Mouse (Mus musculus) CH12.LX (cell line): ENCODE measurements around the gene Defb25. TPM values are rescaled to one million over a fixed set of nuclear protein-coding genes. Genes with fewer than 3 reads are reported as not detected.

Experiments used
- DNase-seq: peaks from one replicate; pipeline ENCODE4 v3.0.0-alpha.2; 2013; ENCODE audit errors: extremely low read depth
- H3K27ac ChIP-seq: 2 replicates; pipeline ENCODE4 v1.5.1; 2012; ENCODE audit warnings: low read depth, mild to moderate bottlenecking, control low read depth, moderate library complexity; ENCODE audit not compliant: insufficient read depth
- H3K27me3 ChIP-seq: replicated peaks from 2 replicates; pipeline ENCODE3; 2012; ENCODE audit warnings: inconsistent platforms
- H3K36me3 ChIP-seq, 2 experiments: replicated peaks in 1 of 2; 2 replicates each; pipeline versions ENCODE3 to v1.6.1; 2012; ENCODE audit warnings: inconsistent platforms in 1 of 2, low read length in 1 of 2, mild to moderate bottlenecking in 1 of 2, mixed read lengths in 1 of 2, moderate library complexity in 1 of 2; ENCODE audit not compliant: control insufficient read depth in 1 of 2, insufficient read depth in 1 of 2
- H3K4me1 ChIP-seq, 2 experiments: 2 replicates each; pipeline ENCODE4 v1.6.1; 2012; ENCODE audit warnings: inconsistent platforms in 1 of 2, moderate library complexity in 1 of 2; ENCODE audit not compliant: insufficient read depth in 2 of 2, control insufficient read depth in 1 of 2
- H3K4me2 ChIP-seq: 2 replicates; pipeline ENCODE4 v1.6.1; 2012; ENCODE audit warnings: low read depth, mild to moderate bottlenecking, control low read depth; ENCODE audit not compliant: poor library complexity, insufficient read depth, severe bottlenecking
- H3K4me3 ChIP-seq, 3 experiments: fragments of 150-350 bp in 1 of 3; sonication (generic) in 1 of 3; replicated peaks in 1 of 3; 2 replicates each; pipeline versions ENCODE3 to v1.5.1; 2011 to 2012; ENCODE audit warnings: low read depth in 2 of 3, low read length in 2 of 3, mild to moderate bottlenecking in 2 of 3, moderate library complexity in 2 of 3, control low read depth in 1 of 3, improper control_type of control experiment in 1 of 3, inconsistent platforms in 1 of 3, mixed read lengths in 1 of 3; ENCODE audit not compliant: poor library complexity in 1 of 3
- H3K79me2 ChIP-seq: replicated peaks from 2 replicates; pipeline ENCODE4 v1.6.1; 2012; ENCODE audit warnings: mild to moderate bottlenecking, moderate library complexity; ENCODE audit not compliant: control insufficient read depth, poor library complexity, insufficient read depth, severe bottlenecking; ENCODE audit errors: extremely low read depth
- H3K9ac ChIP-seq: 2 replicates; pipeline ENCODE4 v1.6.1; 2012; ENCODE audit warnings: low read depth, mild to moderate bottlenecking, control low read depth, moderate library complexity; ENCODE audit not compliant: insufficient read depth
- H3K9me3 ChIP-seq: replicated peaks from 2 replicates; pipeline ENCODE3; 2012; ENCODE audit warnings: low read length, inconsistent platforms, mixed read lengths
- BHLHE40 ChIP-seq: IDR thresholded peaks from 2 replicates; pipeline ENCODE4 v1.6.1; 2011; ENCODE audit warnings: mild to moderate bottlenecking, low read depth, low read length, improper control_type of control experiment
- CHD1 ChIP-seq: IDR thresholded peaks from 2 replicates; pipeline ENCODE4 v1.6.1; 2012; ENCODE audit warnings: low read depth, low read length, improper control_type of control experiment, inconsistent platforms
- CHD2 ChIP-seq: IDR thresholded peaks from 2 replicates; pipeline ENCODE4 v1.6.1; 2011; ENCODE audit warnings: low read length, improper control_type of control experiment
- CTCF ChIP-seq, 2 experiments: IDR thresholded peaks in 1 of 2; conservative IDR thresholded peaks in 1 of 2; 2 replicates each; pipeline ENCODE4 v1.5.1; 2011 to 2012; ENCODE audit warnings: low read depth in 2 of 2, low read length in 2 of 2, improper control_type of control experiment in 1 of 2, inconsistent platforms in 1 of 2, mild to moderate bottlenecking in 1 of 2, moderate library complexity in 1 of 2
- ELF1 ChIP-seq: IDR thresholded peaks from 2 replicates; pipeline ENCODE4 v1.6.1; 2014; ENCODE audit warnings: low read depth, mild to moderate bottlenecking, inconsistent platforms, low read length, improper control_type of control experiment
- EP300 ChIP-seq: IDR thresholded peaks from 2 replicates; pipeline ENCODE4 v1.6.1; 2011; ENCODE audit warnings: low read length, improper control_type of control experiment
- ETS1 ChIP-seq: conservative IDR thresholded peaks from 2 replicates; pipeline ENCODE4 v1.6.1; 2012; ENCODE audit warnings: low read depth, mild to moderate bottlenecking, inconsistent platforms, low read length, improper control_type of control experiment, moderate library complexity
- KAT2A ChIP-seq: IDR thresholded peaks from 2 replicates; pipeline ENCODE4 v1.6.1; 2012; ENCODE audit warnings: low read length, improper control_type of control experiment, inconsistent platforms; ENCODE audit not compliant: insufficient replicate concordance
- MAFK ChIP-seq: IDR thresholded peaks from 2 replicates; pipeline ENCODE4 v1.6.1; 2011; ENCODE audit warnings: low read length, improper control_type of control experiment; ENCODE audit not compliant: insufficient replicate concordance
- MEF2A ChIP-seq: IDR thresholded peaks from 2 replicates; pipeline ENCODE4 v1.6.1; 2014; ENCODE audit warnings: low read depth, mild to moderate bottlenecking, inconsistent platforms, low read length, improper control_type of control experiment, borderline replicate concordance
- MXI1 ChIP-seq: IDR thresholded peaks from 2 replicates; pipeline ENCODE4 v1.6.1; 2011; ENCODE audit warnings: mild to moderate bottlenecking, low read depth, low read length, improper control_type of control experiment
- MYC ChIP-seq: IDR thresholded peaks from 2 replicates; pipeline ENCODE4 v1.6.1; 2011; ENCODE audit warnings: low read depth, mild to moderate bottlenecking, improper control_type of control experiment, low read length
- POLR2A ChIP-seq: IDR thresholded peaks from 2 replicates; pipeline ENCODE4 v1.6.1; 2011; ENCODE audit warnings: low read depth, mild to moderate bottlenecking, improper control_type of control experiment, low read length
- POLR2AphosphoS2 ChIP-seq: IDR thresholded peaks from 2 replicates; pipeline ENCODE4 v1.6.1; 2011; ENCODE audit warnings: low read depth, low read length, improper control_type of control experiment
- RAD21 ChIP-seq: IDR thresholded peaks from 2 replicates; pipeline ENCODE4 v1.6.1; 2011; ENCODE audit warnings: low read depth, mild to moderate bottlenecking, low read length, improper control_type of control experiment, moderate library complexity
- RCOR1 ChIP-seq: conservative IDR thresholded peaks from 2 replicates; pipeline ENCODE4 v1.6.1; 2012; ENCODE audit warnings: low read depth, mild to moderate bottlenecking, inconsistent platforms, low read length, improper control_type of control experiment
- SIN3A ChIP-seq: IDR thresholded peaks from 2 replicates; pipeline ENCODE4 v1.6.1; 2012; ENCODE audit warnings: low read length, improper control_type of control experiment, inconsistent platforms
- TBP ChIP-seq: conservative IDR thresholded peaks from 2 replicates; pipeline ENCODE4 v1.6.1; 2011; ENCODE audit warnings: low read depth, low read length, improper control_type of control experiment
- TCF12 ChIP-seq: IDR thresholded peaks from 2 replicates; pipeline ENCODE4 v1.6.1; 2014; ENCODE audit warnings: low read depth, mild to moderate bottlenecking, inconsistent platforms, low read length, improper control_type of control experiment
- UBTF ChIP-seq: IDR thresholded peaks from 2 replicates; pipeline ENCODE4 v1.6.1; 2012; ENCODE audit warnings: low read depth, mild to moderate bottlenecking, inconsistent platforms, low read length, improper control_type of control experiment, moderate library complexity
- USF1 ChIP-seq: IDR thresholded peaks from 2 replicates; pipeline ENCODE4 v1.6.1; 2014; ENCODE audit warnings: low read depth, mild to moderate bottlenecking, inconsistent platforms, low read length, improper control_type of control experiment
- ZKSCAN1 ChIP-seq: IDR thresholded peaks from 2 replicates; pipeline ENCODE4 v1.6.1; 2012; ENCODE audit warnings: low read depth, inconsistent platforms, low read length, improper control_type of control experiment, borderline replicate concordance
- ZMIZ1 ChIP-seq: IDR thresholded peaks from 2 replicates; pipeline ENCODE4 v1.6.1; 2012; ENCODE audit warnings: low read depth, mild to moderate bottlenecking, inconsistent platforms, low read length, improper control_type of control experiment
- ZNF384 ChIP-seq: IDR thresholded peaks from 2 replicates; pipeline ENCODE4 v1.6.1; 2012; ENCODE audit warnings: low read depth, low read length, improper control_type of control experiment, inconsistent platforms
- dilution Hi-C: fragments of 300-500 bp; cut with MboI; formaldehyde crosslinking; loops from 2 replicates; pipeline ENCODE4 v1.14.3; 2020; ENCODE audit warnings: low sequenced_read_pairs; ENCODE audit not compliant: extremely low pct_unique_long_range_greater_than_20kb, extremely low pct_ligation_motif_present
- in situ Hi-C: fragments of 300-500 bp; cut with MboI; formaldehyde crosslinking; loops from 3 replicates; pipeline ENCODE4 v1.14.3; 2019; ENCODE audit warnings: low sequenced_read_pairs, low pct_ligation_motif_present, low pct_unique_long_range_greater_than_20kb, mixed read lengths
- polyA plus RNA-seq: library from polyadenylated mRNA; unstranded; fragments of >175 nt; gene quantifications from 2 replicates; pipeline ENCODE4 v1.2.1, GENCODE M21; 2012; ENCODE audit warnings: low read depth; ENCODE audit not compliant: insufficient read length
- total RNA-seq, 2 experiments: library from RNA; depleted of rRNA; stranded (reverse); fragments of 300-350 nt in 1 of 2; fragments of >200 nt in 1 of 2; gene quantifications; 2 replicates each; pipeline ENCODE4 v1.2.3; 2012 to 2014

Gene Defb25
- total and polyA plus RNA-seq, 3 experiments, result 1.8 TPM; not detected in 2

DNA sequence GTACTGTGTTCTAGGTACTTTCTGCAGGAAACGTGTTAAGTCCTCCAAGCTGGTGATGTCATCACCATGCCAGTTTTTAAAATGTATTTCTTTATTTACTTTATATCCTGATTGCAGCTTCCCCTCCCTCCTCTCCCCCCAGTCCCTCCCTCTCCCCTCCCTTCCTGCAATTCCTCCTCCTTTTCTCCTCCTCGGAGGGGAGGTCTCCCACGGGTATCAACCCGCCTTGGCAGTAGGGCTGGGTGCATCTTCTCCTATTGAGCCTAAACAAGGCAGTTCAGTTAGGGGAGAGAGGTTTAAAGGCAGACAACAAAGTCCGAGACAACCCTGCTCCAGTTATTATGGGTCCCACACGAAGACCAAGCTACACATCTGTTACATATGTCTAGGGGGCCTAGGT is 16.0 kb upstream of the Defb25 start:
- H3K27ac ChIP-seq, result no peak overlapping the region
- H3K4me2 ChIP-seq, result 0 out of 2 replicates have a peak overlapping the region, but pooled peaks have one; percentile 69
- H3K79me2 ChIP-seq, result no peaks in the 10 kb centered on the region
- H3K36me3 ChIP-seq, result peaks cover 0 to 3% of the 10 kb centered on the region in 2 experiments
- dilution Hi-C loops, result no loop called here
- no peak for DNase-seq
- no peaks in the 10 kb centered on the region for H3K27me3 ChIP-seq
- H3K9ac ChIP-seq, result no peak overlapping the region
- no peak for TF ChIP-seq EP300
- TF ChIP-seq POLR2A, result no peak
- no peak for TF ChIP-seq TBP
- TF ChIP-seq MAFK, result no peak
- no peak for TF ChIP-seq RAD21
- TF ChIP-seq ELF1, result no peak
- no peak for TF ChIP-seq SIN3A
- TF ChIP-seq KAT2A, result no peak
- no peak for TF ChIP-seq MXI1
- no peak for TF ChIP-seq POLR2AphosphoS2
- TF ChIP-seq, all 38 proteins: peak for 0
- H3K9me3 ChIP-seq, result no peaks in the 10 kb centered on the region
- in situ Hi-C loops, result no loop called here
- H3K4me3 ChIP-seq, result no peak overlapping the region
- peaks cover 29 to 64% of the 10 kb centered on the region in 2 experiments for H3K4me1 ChIP-seq

DNA sequence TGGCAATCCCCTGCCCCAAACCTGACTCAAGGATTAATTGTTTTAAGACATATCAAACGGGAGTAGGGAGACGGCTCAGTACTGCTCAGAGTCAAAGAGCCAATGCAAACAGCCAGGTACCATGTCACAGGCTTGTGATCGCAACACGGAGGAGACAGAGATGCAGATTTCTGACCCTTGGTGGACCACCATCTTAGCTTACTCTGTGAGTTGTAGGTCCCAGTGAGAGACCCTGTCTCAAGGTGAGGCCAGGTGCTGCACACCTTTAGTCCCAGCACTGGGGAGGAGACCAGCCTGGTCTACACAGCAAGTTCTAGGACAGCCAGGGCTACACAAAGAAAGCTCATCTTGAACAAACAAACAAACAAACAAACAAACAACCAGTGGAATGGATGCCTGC is 14.5 kb upstream of the Defb25 start:
- H3K27ac ChIP-seq, result no peak overlapping the region
- in situ Hi-C loops, result no loop called here
- no peaks in the 10 kb centered on the region for H3K79me2 ChIP-seq
- no peak overlapping the region for H3K9ac ChIP-seq
- no peaks in the 10 kb centered on the region for H3K27me3 ChIP-seq
- peak overlapping the region in 1 of 3 experiments; percentile 2 for H3K4me3 ChIP-seq
- H3K4me1 ChIP-seq, result peaks cover 30 to 76% of the 10 kb centered on the region in 2 experiments
- dilution Hi-C loops, result no loop called here
- DNase-seq, result no peak
- H3K36me3 ChIP-seq, result peaks cover 0 to 3% of the 10 kb centered on the region in 2 experiments
- H3K4me2 ChIP-seq, result peak overlapping the region; percentile 33
- TF ChIP-seq ZMIZ1 (no peak), MAFK (no peak), ZNF384 (no peak), USF1 (no peak), CTCF (conservative IDR thresholded peaks at IDR 0.05 in 1 of 2, IDR thresholded peaks at IDR 0.05 in 1 of 2; ENCODE audit: low read depth in 2 of 2, low read length in 2 of 2) (no peak), CHD1 (no peak), CHD2 (no peak), MYC (no peak), RAD21 (no peak), UBTF (no peak), RCOR1 (no peak), SIN3A (no peak), TBP (no peak), POLR2AphosphoS2 (no peak), POLR2A (no peak), MEF2A (no peak), ZKSCAN1 (no peak), ETS1 (no peak), TCF12 (no peak), BHLHE40 (no peak)
- no peaks in the 10 kb centered on the region for H3K9me3 ChIP-seq
